Mouse (Mus musculus) thymus, adult 2 months (tissue): ENCODE data around the gene Vmn1r196.

ENCODE experiments used
- CTCF ChIP-seq: fragments of 200-500 bp; IDR thresholded peaks from 2 replicates; pipeline ENCODE4 v1.5.1; 2012; ENCODE audit warnings: mild to moderate bottlenecking, control low read depth, low read length, moderate library complexity, borderline replicate concordance; ENCODE audit not compliant: control insufficient read depth, poor library complexity, insufficient read depth; ENCODE audit errors: extremely low read depth
- POLR2A ChIP-seq: fragments of 200-500 bp; IDR thresholded peaks from 2 replicates; pipeline ENCODE4 v1.6.1; 2012; ENCODE audit warnings: mild to moderate bottlenecking, low read length, control low read depth, moderate library complexity; ENCODE audit not compliant: control insufficient read depth, poor library complexity, insufficient read depth; ENCODE audit errors: extremely low read depth

- TF ChIP-seq CTCF (no peak), POLR2A (no peak)
Measured at GRCm38 (mm10) chr13:22315361-22315760, 25.6 kb downstream of the Vmn1r196 start.
